Mouse (Mus musculus) kidney, adult 2 months (tissue): ENCODE measurements at regions not wholly inside any gene's neighbourhood (a gene's known extent, or its start where the extent isn't known, plus 50 kb on each side); places are given as distances from the start of the nearest gene placed in this dataset.

Source experiments
- CTCF ChIP-seq: fragments of 200-500 bp; conservative IDR thresholded peaks from 2 replicates; pipeline ENCODE4 v1.5.1; 2011; ENCODE audit warnings: low read depth, mild to moderate bottlenecking, control low read depth, low read length, moderate library complexity, mixed read lengths; ENCODE audit not compliant: insufficient read depth, insufficient read length
- POLR2A ChIP-seq: fragments of 200-500 bp; IDR thresholded peaks from one replicate; pipeline ENCODE4 v1.6.1; 2011; ENCODE audit warnings: low read depth, low read length, control low read depth

GRCm38 (mm10) chr3:80249974-80250373 lies 365.6 kb downstream of the Fam198b start:
- TF ChIP-seq CTCF: no peak
- TF ChIP-seq POLR2A: no peak
